Mouse (Mus musculus): ENCODE results near the gene Gm364. TPM values are rescaled to one million over a fixed set of nuclear protein-coding genes. Genes with fewer than 3 reads are reported as not detected.

The Gm364 gene
- polyA plus RNA-seq, 1 experiment = not detected

Other genes with a start within 250 kb of the Gm364 start
- not detected in 2 replicates for gene Cd40lg, start 197.0 kb upstream of the Gm364 start, polyA plus RNA-seq (2012; rRNA removed)
- 37.2 and 37.9 TPM in 2 replicates for gene Arhgef6, start 70.4 kb upstream of the Gm364 start, polyA plus RNA-seq (2012; rRNA removed)
- 97.5 and 100 TPM in 2 replicates for gene Rbmx, start 16.1 kb upstream of the Gm364 start, polyA plus RNA-seq (2012; rRNA removed)
- 0.74 TPM in 2 replicates for gene Gpr101, start 94.6 kb downstream of the Gm364 start, polyA plus RNA-seq (2012; rRNA removed)